11 mouse cellular contexts compared by ENCODE assay signal in the genomic region with DNA sequence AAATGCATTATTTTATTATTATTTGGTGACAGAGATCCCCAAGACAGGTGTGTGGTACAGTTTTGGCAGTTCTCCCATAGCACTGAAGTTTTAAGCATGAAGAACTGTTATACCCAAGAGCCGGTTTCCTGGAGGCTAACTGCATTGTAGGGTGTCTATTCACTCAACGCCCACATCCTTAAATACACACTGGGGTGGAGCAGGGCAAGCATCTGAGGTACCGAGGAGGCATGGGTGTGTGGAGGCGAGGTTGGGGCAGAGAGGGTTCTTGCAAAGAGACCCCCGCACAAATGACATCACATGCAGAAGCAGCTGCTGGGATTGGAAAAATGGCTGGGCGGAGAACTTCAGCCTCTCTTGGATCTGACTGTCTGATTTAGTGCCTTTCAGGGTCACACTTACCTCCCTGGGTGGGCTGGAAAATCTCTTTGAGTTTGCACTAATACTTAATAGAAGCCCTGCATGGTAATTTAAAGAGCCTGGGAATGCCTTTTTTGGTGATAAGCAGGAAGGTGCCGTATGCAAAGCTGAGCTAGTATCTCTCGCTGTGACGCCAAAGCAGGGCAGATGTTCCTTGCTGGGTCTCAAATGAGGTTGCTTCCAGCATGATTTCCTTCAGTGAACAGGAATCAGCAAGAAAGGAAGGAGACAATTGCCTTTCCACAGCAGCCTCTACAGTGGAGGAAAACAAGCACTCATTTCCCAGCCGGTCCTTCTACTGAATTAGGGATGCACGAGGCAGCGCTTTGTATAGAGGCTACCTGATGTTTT. TPM values are rescaled to one million over a fixed set of nuclear protein-coding genes. Genes with fewer than 3 reads are reported as not detected.
A peak's percentile ranks its signal among the peaks of the same experiment; 100 is the strongest.
DNase-seq lines count a peak whose midpoint lies in the region; ATAC-seq and TF ChIP-seq lines count a peak whose summit lies in the region.
"Had no signal": no experiment of that assay in that cellular context is flagged by ENCODE, and none has a peak within 500 bp of the region (broad histone marks: within the 10 kb centered on the region; RNA-seq: fewer than 3 reads in every experiment).

No protein-coding gene starts in this region.

- no peak for TF ChIP-seq CTCF in olfactory bulb, adult 2 months (IDR thresholded peaks at IDR 0.05; ENCODE audit: insufficient read depth, low read depth, low read length)

- H3K9ac ChIP-seq in heart, embryonic 15.5 days: no peak overlapping the region

- WGBS in heart, embryonic 15.5 days: 27% methylated on average over 12 of the region's 12 CpGs
- 10% methylated on average over 12 of the region's 12 CpGs for WGBS in olfactory bulb, adult 2 months

- no peaks in the 10 kb centered on the region for H3K27me3 ChIP-seq in heart, embryonic 15.5 days

- DNase-seq in heart, postnatal 4 days: no peak
- DNase-seq in embryo, embryonic 10.5 days (ENCODE audit: low spot score): peak; percentile 57
- peak; percentile 54 for DNase-seq in induced T-regulatory cell, adult 2 months (ENCODE audit: low read depth)
- DNase-seq in urinary bladder, postnatal 14 days (ENCODE audit: low spot score): no peak
- DNase-seq in lung, postnatal 10 days: no peak
- no peak for DNase-seq in gastrocnemius, postnatal 25 days
- DNase-seq: adrenal gland, postnatal 10 days; liver had no signal

- no peak overlapping the region for H3K27ac ChIP-seq in heart, embryonic 15.5 days
- peak overlapping the region; percentile 19 for H3K27ac ChIP-seq in olfactory bulb, adult 2 months (ENCODE audit: insufficient read depth, low read depth, low read length)
- H3K27ac ChIP-seq: layer of hippocampus, adult 2 months had no signal

- H3K4me2 ChIP-seq in heart, embryonic 15.5 days: peak overlapping the region; percentile 15; the same call in 1 of the 2 replicates

- no peaks in the 10 kb centered on the region for H3K9me3 ChIP-seq in heart, embryonic 15.5 days (replicated peaks)

- H3K4me3 ChIP-seq in heart, embryonic 15.5 days: no peak overlapping the region
- H3K4me3 ChIP-seq in olfactory bulb, adult 2 months (ENCODE audit: insufficient read depth, low read depth, low read length): no peak overlapping the region
- H3K4me3 ChIP-seq: layer of hippocampus, adult 2 months had no signal

- no peak for ATAC-seq in heart, embryonic 15.5 days (replicated peaks; ENCODE audit: insufficient number of reproducible peaks, insufficient read depth, low FRiP score, low read depth)

- no peak for TF ChIP-seq POLR2A in olfactory bulb, adult 2 months (IDR thresholded peaks at IDR 0.05; ENCODE audit: insufficient read depth, low read depth, low read length)

- H3K4me1 ChIP-seq in heart, embryonic 15.5 days (replicated peaks): peaks cover 5% of the 10 kb centered on the region; the same call in 1 of the 2 replicates
- H3K4me1 ChIP-seq in olfactory bulb, adult 2 months (ENCODE audit: control insufficient read depth, insufficient read depth, low read length): peaks cover 9% of the 10 kb centered on the region

- H3K36me3 ChIP-seq in heart, embryonic 15.5 days: no peaks in the 10 kb centered on the region

RNA-seq across cellular contexts. Expression of gene Mdm1, which starts 53.9 kb away (rescaled TPM):
- 13.6 and 14.4 TPM in 2 replicates for polyA plus RNA-seq in heart, embryonic 15.5 days (2015; fragmentation: Nextera tagmentation; extraction: Ambion mirVana)
- total RNA-seq in heart, postnatal 4 days (2021): 10 to 100 TPM in 1 of 2 experiments, 1 to 10 TPM in 1; 9.6 to 13.1 TPM
- polyA plus RNA-seq in olfactory bulb, adult 2 months (2012; ENCODE audit: insufficient read depth, insufficient read length, low replicate concordance, missing spikeins): not detected in 2 replicates
- total RNA-seq in gastrocnemius, postnatal 25 days (2021): 1 to 10 TPM; 1.5 to 2.5 TPM

Comparison
In these comparisons a context has a peak if more than half of its experiments do, and no peak if none do; other contexts are left out.
1. DNase-seq: peak in embryo, embryonic 10.5 days (single experiment) and induced T-regulatory cell, adult 2 months (single experiment); none in heart, postnatal 4 days (single experiment), urinary bladder, postnatal 14 days (single experiment), lung, postnatal 10 days (single experiment) and gastrocnemius, postnatal 25 days (single experiment).